Mouse (Mus musculus) MN1 (cell line): ENCODE measurements around the gene Hnrnpd.

Experiments
- DNase-seq: peaks from one replicate; pipeline ENCODE4 v3.0.0-alpha.2; 2016; ENCODE audit warnings: low spot score

The Hnrnpd gene

GRCm38 (mm10) chr5:99959236-99959936 lies 19.4 kb downstream of the Hnrnpd start:
- DNase-seq: no peak

- no peak for DNase-seq
These were observed 20.1 kb downstream of the Hnrnpd start for GRCm38 (mm10) chr5:99958666-99959065.

- DNase-seq: no peak
These were observed 24.9 kb downstream of the Hnrnpd start for GRCm38 (mm10) chr5:99953883-99954282.

DNA sequence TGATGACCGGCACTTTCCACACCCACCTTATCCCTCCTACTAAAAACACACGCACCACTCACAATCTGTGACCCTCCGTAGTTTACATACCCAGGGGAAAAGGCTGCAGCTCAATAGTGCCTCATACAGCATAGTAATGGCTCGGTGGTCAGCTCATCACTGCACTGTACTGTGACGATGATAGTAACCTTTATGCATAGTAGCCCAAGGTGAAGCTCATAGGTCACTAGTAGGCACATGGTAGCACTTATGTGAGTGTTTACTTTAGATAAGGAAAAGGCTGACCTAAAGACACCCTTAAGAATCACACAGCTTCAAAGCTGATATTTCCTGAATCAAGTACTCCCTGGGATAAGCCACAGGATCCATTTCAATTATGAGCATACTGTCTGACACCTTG lies 26.2 kb downstream of the Hnrnpd start:
- DNase-seq: no peak

DNA sequence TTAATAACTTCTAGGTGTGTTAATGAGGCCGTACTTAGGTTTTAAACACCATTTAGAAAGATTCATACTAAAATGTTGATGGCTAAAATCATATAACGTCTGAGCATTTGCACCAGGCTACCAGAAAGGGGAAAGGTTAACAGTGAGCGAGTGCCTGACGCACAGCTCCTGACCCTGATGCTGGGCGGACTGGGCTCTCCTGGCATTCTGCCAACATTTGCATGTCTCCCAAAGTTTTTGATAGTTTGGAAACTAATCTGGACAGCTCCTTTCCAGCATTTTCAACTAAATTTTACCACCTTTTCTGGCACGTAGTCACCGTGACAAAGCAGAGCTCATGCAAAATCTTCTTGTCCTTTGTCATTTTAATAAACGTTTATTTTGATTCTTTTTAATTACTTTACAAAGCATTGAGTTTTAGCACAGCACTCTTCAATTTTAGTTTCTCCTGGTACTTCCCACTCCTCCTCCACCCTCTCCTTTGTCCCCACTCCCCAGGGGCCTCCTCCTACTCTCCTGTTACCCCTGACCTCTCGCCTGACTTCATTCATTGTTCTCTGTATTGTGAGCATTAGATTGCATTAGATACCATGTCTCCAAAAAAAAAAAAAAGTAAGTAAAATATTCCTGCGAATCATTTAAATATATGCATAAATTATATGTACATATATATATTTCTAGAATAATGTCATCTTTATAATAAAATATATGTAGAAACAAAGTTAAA lies 36.8 kb downstream of the Hnrnpd start:
- no peak for DNase-seq

DNA sequence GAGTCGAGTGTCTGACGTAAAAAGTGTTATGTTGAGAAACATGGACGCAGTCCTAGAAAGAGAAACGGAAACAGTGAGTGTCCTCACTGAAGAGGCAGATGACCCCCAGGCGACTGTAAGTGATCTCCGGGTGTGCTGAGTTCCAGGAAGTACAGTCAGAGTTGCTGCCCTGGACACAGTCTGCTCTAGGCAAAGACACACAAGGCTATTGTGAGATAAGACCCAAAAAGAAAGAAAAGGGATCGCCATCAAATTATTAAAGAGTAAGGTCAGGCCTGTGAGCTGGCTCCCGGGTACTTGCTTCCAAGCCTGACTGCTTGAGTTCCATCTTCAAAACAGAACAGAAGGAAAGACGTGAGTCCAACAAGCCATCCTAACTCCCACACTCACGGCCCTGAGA lies 37.5 kb downstream of the Hnrnpd start:
- no peak for DNase-seq

GRCm38 (mm10) chr5:99939440-99939839 lies 39.3 kb downstream of the Hnrnpd start:
- no peak for DNase-seq

- DNase-seq: no peak
These were observed 46.8 kb downstream of the Hnrnpd start for GRCm38 (mm10) chr5:99931910-99932309.

DNA sequence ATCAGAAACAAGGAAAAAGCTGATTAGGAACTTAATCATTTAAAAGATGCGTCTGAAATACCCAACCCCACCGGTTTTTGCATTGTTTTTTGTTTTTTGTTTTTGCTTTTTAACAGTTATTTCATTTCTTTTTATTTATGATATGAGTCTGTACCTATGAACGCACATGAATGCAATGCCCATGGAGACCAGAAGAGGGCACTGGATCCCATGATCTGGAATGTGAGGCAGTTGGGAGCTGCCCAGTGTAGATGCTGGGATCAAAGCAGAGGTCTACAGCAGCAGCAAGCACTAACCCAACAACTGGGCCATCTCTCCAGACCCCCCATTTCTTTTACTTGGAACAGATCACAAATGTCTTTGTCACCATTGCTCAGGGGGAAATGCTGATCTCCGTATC lies 50.8 kb downstream of the Hnrnpd start:
- DNase-seq: no peak

DNA sequence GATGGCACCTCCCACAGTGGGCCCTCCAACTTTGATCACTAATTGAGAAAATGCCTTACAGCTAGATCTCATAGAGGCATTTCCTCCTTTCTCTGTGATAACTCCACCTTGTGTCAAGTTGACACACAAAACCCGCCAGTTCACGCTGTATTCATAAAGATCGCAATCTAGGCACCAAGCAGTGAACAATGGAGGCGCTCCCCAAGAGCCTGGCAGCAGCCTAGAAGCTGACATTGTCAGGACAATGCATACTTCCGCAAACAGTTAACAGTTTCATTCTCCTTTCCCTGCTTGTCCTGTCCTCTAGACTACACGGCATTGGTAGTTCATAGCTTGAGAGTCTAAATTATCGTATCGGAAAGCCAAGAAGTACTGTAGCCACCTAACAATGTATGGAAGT lies 56.7 kb downstream of the Hnrnpd start:
- DNase-seq: no peak

DNA sequence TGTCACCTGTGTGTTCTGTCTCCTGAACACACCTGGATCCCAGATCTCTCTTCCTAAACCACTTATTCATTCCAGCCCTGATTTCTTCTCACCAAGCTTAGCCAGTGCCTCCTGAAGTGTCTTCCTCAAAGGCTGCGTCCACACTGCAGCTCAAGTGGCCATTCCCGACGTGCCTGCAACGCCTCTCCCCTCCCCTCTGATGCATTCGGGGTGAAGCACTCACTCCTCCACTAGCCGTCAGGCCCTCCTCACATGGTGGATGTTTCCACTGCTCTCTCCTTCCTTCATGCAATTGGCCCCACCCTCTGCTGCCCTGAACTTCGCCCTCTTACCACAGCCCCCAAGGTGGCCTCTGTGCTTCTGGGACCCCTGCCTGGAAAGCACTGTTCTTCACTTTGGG lies 63.2 kb downstream of the Hnrnpd start:
- DNase-seq: no peak

DNA sequence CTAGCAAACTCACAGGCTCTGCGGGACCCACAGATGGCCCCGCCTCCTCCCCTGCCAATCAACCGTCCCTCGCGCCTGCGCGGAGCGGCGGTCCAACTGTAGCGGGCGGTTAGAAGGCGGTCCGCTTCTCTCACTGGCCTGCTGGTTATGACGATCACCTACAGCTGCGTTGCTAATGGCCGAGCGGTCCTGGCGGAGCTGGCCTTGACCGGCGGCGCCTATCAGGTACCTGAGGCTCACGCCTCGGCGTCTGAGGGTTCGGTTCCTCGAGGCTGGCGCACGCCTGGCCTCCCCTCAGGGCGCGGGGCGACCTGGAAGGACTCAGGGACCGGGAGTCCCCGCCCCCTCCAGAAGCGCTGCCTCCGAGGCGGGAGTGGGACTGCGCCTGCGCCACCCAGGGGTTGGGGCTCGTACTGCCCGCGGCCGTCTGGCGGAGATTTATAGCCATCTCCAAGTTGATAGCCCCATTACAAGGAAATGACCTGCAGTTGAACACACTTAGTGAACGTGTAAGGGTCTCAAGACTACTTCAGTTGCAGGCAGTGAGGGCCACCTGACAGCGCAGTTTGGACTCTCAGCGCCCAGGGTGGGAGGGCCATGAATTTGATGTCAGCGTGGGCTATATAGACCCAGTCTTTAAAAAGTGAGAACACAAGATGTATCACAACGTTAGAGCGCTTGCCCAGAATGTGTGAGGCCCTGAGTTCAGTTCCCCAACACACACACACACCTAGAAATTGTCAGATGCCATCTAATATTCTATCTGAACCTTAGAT lies 72.4 kb downstream of the Hnrnpd start, which contains the start of gene Vamp9:
Gene Vamp9 (plus strand): TSS at position 74 of the 776 bp plus-strand sequence.
- DNase-seq: no peak
